Mouse (Mus musculus) limb, embryonic 10.5 days (tissue): ENCODE data around the gene Chchd6. TPM values are rescaled to one million over a fixed set of nuclear protein-coding genes. Genes with fewer than 3 reads are reported as not detected.

Source experiments
- DNase-seq: peaks from one replicate; pipeline ENCODE4 v3.0.0-alpha.2; 2017; ENCODE audit warnings: low spot score
- H3K27ac ChIP-seq: fragments of 300-500 bp; sonication (generic); 2 replicates; pipeline ENCODE4 v1.5.1; 2016; ENCODE audit warnings: mild to moderate bottlenecking
- H3K27me3 ChIP-seq: fragments of 300-500 bp; sonication (generic); 2 replicates; pipeline ENCODE4 v1.6.1; 2016; ENCODE audit warnings: low read depth, mild to moderate bottlenecking; ENCODE audit not compliant: poor library complexity, severe bottlenecking
- H3K36me3 ChIP-seq: fragments of 300-500 bp; sonication (generic); 2 replicates; pipeline ENCODE4 v1.6.1; 2016; ENCODE audit warnings: mild to moderate bottlenecking, moderate library complexity
- H3K4me1 ChIP-seq: fragments of 300-500 bp; sonication (generic); 2 replicates; pipeline ENCODE4 v1.6.1; 2016
- H3K4me3 ChIP-seq: fragments of 300-500 bp; sonication (generic); 2 replicates; pipeline ENCODE4 v1.5.1; 2016; ENCODE audit warnings: mild to moderate bottlenecking, moderate library complexity
- H3K9me3 ChIP-seq: fragments of 300-500 bp; sonication (generic); replicated peaks from 2 replicates; pipeline ENCODE4 v1.6.1; 2016; ENCODE audit warnings: mild to moderate bottlenecking
- WGBS: fragments of 180-500 bp; shearing (Covaris S2); methylation state at CpG from one replicate; pipeline ENCODE4 v1.1.7; 2016; 5-methylcytosine and 5-hydroxymethylcytosine counted together
- polyA plus RNA-seq: library from polyadenylated mRNA; unstranded; fragments of >200 nt; fragmentation: Nextera tagmentation; extraction: Ambion mirVana; gene quantifications from 2 replicates; pipeline ENCODE4 v1.2.1, GENCODE M21; 2016

The Chchd6 gene
- polyA plus RNA-seq, 1 experiment from 2014 or later = 68.8 TPM

- H3K36me3 ChIP-seq = no peaks in the 10 kb centered on the region
- no peaks in the 10 kb centered on the region for H3K9me3 ChIP-seq
- no peaks in the 10 kb centered on the region for H3K27me3 ChIP-seq
- WGBS = 95% methylated on average over 2 of the region's 2 CpGs
- DNase-seq = no peak
- no peak overlapping the region for H3K27ac ChIP-seq
- peaks cover 4% of the 10 kb centered on the region; the same call in 1 of the 2 replicates for H3K4me1 ChIP-seq
- H3K4me3 ChIP-seq = no peak overlapping the region
Measured at GRCm38 (mm10) chr6:89573768-89574167, 21.7 kb downstream of the Chchd6 start.

DNA sequence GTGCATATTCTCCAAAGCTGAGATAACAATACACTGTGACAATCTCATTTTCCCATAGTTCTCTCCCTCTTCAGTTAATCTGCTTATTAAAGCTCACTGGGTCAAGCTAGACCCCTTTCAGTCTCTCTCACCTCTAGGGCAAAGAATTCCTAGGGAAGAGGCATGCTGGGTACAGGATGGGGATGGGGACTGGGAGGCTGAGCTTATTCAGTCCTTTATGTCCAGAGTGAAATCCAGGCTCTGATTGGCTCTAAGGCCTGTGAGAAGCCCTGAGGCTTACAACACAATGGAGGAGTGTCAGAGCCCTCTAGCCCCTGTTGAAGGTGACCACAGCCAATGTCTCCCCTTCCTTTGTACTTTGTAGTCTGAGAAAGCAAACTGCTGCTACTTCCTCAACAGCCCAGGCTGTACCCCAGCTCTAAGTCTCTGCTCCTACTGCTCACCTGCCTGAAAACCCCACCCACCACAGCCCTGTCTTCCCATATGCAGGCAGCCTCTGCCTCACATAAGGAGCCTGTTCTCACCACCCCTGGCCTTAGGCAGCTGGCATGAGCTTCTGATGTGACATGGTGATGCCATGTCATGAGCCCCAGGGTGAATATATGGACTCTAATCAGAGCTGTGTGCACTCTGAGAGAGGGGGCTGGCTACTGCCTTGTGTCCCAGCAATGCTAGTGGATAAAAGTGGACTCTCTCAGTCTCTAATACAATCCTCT lies 22.4 kb downstream of the Chchd6 start:
- H3K27ac ChIP-seq = no peak overlapping the region
- H3K4me3 ChIP-seq = no peak overlapping the region
- H3K36me3 ChIP-seq = no peaks in the 10 kb centered on the region
- no peaks in the 10 kb centered on the region for H3K9me3 ChIP-seq
- DNase-seq = no peak
- H3K4me1 ChIP-seq = peaks cover 4% of the 10 kb centered on the region; the same call in 1 of the 2 replicates
- H3K27me3 ChIP-seq = no peaks in the 10 kb centered on the region

- Histone ChIP-seq H3K4me1 (peaks cover 4% of the 10 kb centered on the region; the same call in 1 of the 2 replicates), H3K4me3 (no peak overlapping the region), H3K36me3 (0 out of 2 replicates have a peak, but pooled peaks cover 2% of the 10 kb centered on the region), H3K27ac (no peak overlapping the region), H3K27me3 (no peaks in the 10 kb centered on the region), H3K9me3 (no peaks in the 10 kb centered on the region)
- 74% methylated on average over 4 of the region's 4 CpGs for WGBS
- DNase-seq = no peak
Measured at GRCm38 (mm10) chr6:89569370-89569769, 26.1 kb downstream of the Chchd6 start.

- DNase-seq = no peak
- 85% methylated on average over 4 of the region's 4 CpGs for WGBS
- Histone ChIP-seq H3K4me3 (no peak overlapping the region), H3K36me3 (0 out of 2 replicates have a peak, but pooled peaks cover 2% of the 10 kb centered on the region), H3K4me1 (peaks cover 4% of the 10 kb centered on the region; the same call in 1 of the 2 replicates), H3K27ac (no peak overlapping the region), H3K9me3 (no peaks in the 10 kb centered on the region), H3K27me3 (no peaks in the 10 kb centered on the region)
Measured at GRCm38 (mm10) chr6:89566740-89567139, 28.7 kb downstream of the Chchd6 start.

- H3K4me3 ChIP-seq = no peak overlapping the region
- 0 out of 2 replicates have a peak, but pooled peaks cover 2% of the 10 kb centered on the region for H3K36me3 ChIP-seq
- no peaks in the 10 kb centered on the region for H3K9me3 ChIP-seq
- H3K27ac ChIP-seq = no peak overlapping the region
- no peaks in the 10 kb centered on the region for H3K27me3 ChIP-seq
- WGBS = 80% methylated on average over 4 of the region's 4 CpGs
- H3K4me1 ChIP-seq = no peaks in the 10 kb centered on the region
- no peak for DNase-seq
Measured at GRCm38 (mm10) chr6:89563381-89563780, 32.1 kb downstream of the Chchd6 start.

GRCm38 (mm10) chr6:89560826-89561225 lies 34.6 kb downstream of the Chchd6 start:
- WGBS = 73% methylated on average over 2 of the region's 2 CpGs
- no peaks in the 10 kb centered on the region for H3K9me3 ChIP-seq
- H3K36me3 ChIP-seq = no peaks in the 10 kb centered on the region
- H3K27ac ChIP-seq = no peak overlapping the region
- no peak for DNase-seq
- H3K4me3 ChIP-seq = no peak overlapping the region
- no peaks in the 10 kb centered on the region for H3K4me1 ChIP-seq
- no peaks in the 10 kb centered on the region for H3K27me3 ChIP-seq

DNA sequence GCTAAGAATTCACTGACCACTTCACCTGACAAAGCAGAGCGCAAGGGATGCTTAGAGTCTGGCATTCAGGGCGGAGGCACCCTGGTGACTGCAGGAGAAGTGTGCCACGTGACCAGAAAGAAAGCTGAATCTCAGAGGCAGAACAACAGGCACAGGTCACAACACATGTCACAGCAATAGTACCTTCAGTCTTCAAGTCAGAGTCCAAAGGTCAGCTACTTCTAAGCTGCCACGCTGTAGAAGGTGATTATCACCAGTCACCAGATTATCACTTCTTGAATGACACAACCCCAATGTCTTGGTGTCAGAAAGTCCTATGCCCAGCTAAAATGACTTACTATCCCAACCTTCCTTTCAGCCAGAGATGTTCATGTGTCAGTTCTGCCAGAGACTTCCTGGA lies 37.8 kb downstream of the Chchd6 start:
- no peaks in the 10 kb centered on the region for H3K4me1 ChIP-seq
- WGBS = 81% methylated on average over 4 of the region's 4 CpGs
- no peak for DNase-seq
- no peak overlapping the region for H3K4me3 ChIP-seq
- H3K27me3 ChIP-seq = no peaks in the 10 kb centered on the region
- H3K36me3 ChIP-seq = no peaks in the 10 kb centered on the region
- no peaks in the 10 kb centered on the region for H3K9me3 ChIP-seq
- H3K27ac ChIP-seq = no peak overlapping the region

DNA sequence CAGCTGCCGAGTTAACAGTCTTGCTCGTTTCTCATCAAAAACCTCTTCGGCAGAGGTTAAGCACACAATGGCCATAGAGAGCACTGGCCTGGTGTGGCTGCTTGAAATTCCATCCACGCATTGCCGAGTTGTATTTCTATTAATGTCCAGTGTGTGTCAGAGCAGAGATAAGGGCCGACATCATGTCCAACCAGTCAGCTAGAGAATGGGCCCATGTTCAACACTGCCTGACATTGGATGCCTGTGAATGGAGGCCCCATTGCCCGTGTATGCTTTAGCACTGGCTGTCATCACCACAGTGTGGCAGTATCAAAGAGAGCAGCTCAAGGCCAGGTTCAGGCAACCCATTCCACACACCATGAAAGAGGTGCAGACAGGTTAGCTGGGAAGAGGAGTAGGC lies 38.9 kb downstream of the Chchd6 start:
- H3K36me3 ChIP-seq = no peaks in the 10 kb centered on the region

DNA sequence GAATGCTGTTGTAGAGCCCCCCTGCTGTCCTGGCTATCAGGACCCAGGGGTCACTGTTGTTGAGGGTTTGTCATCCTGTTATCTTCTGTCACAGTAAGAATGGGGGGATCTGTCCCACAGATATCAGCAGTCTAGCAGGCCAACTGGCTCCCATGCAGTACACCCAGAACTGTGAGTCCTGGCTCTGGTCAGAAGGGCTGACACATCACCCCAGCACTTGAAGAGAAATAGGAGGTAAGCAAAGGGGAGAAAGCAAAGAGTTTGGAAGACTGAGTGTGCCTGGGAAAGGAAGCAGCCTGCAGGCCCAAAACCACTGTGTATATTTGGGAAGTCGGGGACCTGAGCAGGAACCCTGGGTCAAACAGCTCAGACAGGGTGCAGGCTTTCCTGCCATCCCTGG lies 39.5 kb downstream of the Chchd6 start:
- WGBS = 70% methylated on average over 1 of the region's 1 CpGs
- H3K9me3 ChIP-seq = no peaks in the 10 kb centered on the region
- DNase-seq = no peak
- no peaks in the 10 kb centered on the region for H3K27me3 ChIP-seq
- no peaks in the 10 kb centered on the region for H3K36me3 ChIP-seq
- H3K4me1 ChIP-seq = no peaks in the 10 kb centered on the region
- H3K4me3 ChIP-seq = no peak overlapping the region
- H3K27ac ChIP-seq = no peak overlapping the region

More for the DNA sequence above, 38.9 kb downstream of the Chchd6 start:
- no peak overlapping the region for H3K27ac ChIP-seq
- H3K9me3 ChIP-seq = no peaks in the 10 kb centered on the region
- H3K4me3 ChIP-seq = no peak overlapping the region
- 84% methylated on average over 7 of the region's 7 CpGs for WGBS
- DNase-seq = no peak
- H3K4me1 ChIP-seq = no peaks in the 10 kb centered on the region
- no peaks in the 10 kb centered on the region for H3K27me3 ChIP-seq

DNA sequence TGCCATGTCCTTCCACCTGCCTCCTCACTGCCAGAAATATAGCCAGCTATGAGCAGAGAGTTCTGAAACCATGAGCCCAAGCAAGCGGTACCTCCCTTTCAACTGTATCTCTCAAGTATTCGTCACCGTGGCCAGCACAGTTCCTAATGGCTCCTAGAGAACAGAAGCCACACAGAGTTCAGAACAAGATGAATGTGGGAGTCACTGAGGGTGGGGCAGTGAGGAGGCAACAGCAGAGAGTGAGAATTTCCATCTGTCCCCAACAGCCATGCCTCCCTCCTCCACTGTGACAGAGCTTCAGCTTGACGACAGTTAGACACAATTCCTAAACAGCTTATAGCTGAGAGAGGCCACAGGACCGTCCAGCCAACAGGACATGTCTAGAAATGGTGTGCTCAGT lies 41.4 kb downstream of the Chchd6 start:
- DNase-seq = no peak
- Histone ChIP-seq H3K27me3 (no peaks in the 10 kb centered on the region), H3K9me3 (no peaks in the 10 kb centered on the region), H3K4me3 (no peak overlapping the region), H3K4me1 (no peaks in the 10 kb centered on the region), H3K27ac (no peak overlapping the region), H3K36me3 (no peaks in the 10 kb centered on the region)
- WGBS = 86% methylated on average over 5 of the region's 5 CpGs

GRCm38 (mm10) chr6:89553012-89553704 lies 42.3 kb downstream of the Chchd6 start:
- Histone ChIP-seq H3K27me3 (no peaks in the 10 kb centered on the region), H3K4me3 (no peak overlapping the region), H3K4me1 (no peaks in the 10 kb centered on the region), H3K9me3 (no peaks in the 10 kb centered on the region), H3K27ac (no peak overlapping the region), H3K36me3 (no peaks in the 10 kb centered on the region)
- DNase-seq = peak; percentile 80
- 14% methylated on average over 4 of the region's 4 CpGs for WGBS

DNA sequence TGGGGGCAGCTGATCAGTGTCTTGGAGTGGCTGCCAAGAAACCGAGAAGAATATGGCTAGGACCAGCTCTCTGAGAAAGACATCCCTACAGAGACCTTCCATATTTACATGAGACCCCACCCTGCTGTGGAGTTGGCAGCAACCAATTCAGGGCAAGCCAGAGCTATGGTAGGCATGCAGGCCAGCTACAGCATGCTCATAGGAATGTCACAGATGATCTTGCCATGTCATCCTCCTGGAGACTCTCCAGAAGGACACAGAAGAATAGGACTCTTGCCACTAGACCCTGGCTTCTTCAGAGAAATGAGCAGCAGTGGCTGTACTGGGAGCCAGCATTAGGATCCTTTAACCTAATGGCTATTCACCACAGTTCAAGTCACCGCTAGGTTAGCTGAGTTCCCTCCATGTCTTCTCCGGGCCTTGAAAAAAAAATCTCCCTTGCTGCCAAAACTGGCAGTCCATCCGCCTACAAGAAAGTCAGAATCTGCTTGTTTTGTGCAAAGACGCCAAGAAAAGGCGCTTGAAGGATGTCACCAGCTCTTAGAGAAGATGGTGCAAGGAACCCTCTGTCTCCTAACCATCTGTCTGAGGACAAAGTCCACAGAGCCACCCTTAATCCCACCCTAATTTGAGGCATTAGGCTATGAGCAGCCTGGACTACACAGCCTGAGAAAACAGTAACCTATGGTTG lies 43.0 kb downstream of the Chchd6 start:
- H3K27me3 ChIP-seq = no peaks in the 10 kb centered on the region
- H3K36me3 ChIP-seq = no peaks in the 10 kb centered on the region
- DNase-seq = no peak
- H3K27ac ChIP-seq = no peak overlapping the region
- H3K4me3 ChIP-seq = no peak overlapping the region
- 94% methylated on average over 6 of the region's 6 CpGs for WGBS
- H3K4me1 ChIP-seq = no peaks in the 10 kb centered on the region
- H3K9me3 ChIP-seq = no peaks in the 10 kb centered on the region

DNA sequence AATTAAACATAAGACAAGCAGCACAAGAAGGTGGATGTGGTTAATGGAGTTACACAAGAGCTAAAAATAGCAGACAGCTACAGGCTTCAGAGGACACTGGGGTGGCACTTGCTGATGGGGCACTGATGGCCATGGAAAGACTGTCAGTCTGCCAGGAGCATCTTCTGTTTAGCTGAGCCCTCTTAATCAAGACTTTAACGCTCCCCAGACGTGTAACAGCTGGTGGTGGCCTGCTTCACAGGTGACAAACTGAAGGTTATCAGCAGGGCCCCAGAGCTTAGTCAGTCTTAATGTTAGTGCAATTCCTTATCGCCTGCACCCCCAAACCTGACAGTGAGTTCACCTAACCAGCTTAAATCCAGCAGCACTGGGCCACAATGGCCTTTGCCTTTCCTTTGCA lies 46.3 kb downstream of the Chchd6 start:
- 51% methylated on average over 3 of the region's 3 CpGs for WGBS
- DNase-seq = no peak
- no peaks in the 10 kb centered on the region for H3K9me3 ChIP-seq
- H3K4me1 ChIP-seq = no peaks in the 10 kb centered on the region
- no peaks in the 10 kb centered on the region for H3K27me3 ChIP-seq
- no peak overlapping the region for H3K27ac ChIP-seq
- no peak overlapping the region for H3K4me3 ChIP-seq
- H3K36me3 ChIP-seq = no peaks in the 10 kb centered on the region
